Mouse (Mus musculus): ENCODE results near the gene Ddx6. TPM values are rescaled to one million over a fixed set of nuclear protein-coding genes. Genes with fewer than 3 reads are reported as not detected.

The Ddx6 gene
- polyA plus RNA-seq (2014; fragmentation: Nextera tagmentation; extraction: Ambion mirVana): 14.0 and 15.4 TPM in 2 replicates

- Histone ChIP-seq H3K27me3 (ENCODE audit: control insufficient read depth, insufficient read depth, low read length) (no peaks in the 10 kb centered on the region), H3K4me3 (ENCODE audit: low read depth, low read length) (peak within 1 kb of the TSS; percentile 99), H3K9ac (replicated peaks; ENCODE audit: low read length) (peak within 1 kb of the TSS; percentile 100), H3K4me2 (ENCODE audit: low read depth, low read length) (peak within 1 kb of the TSS; percentile 80), H3K4me1 (ENCODE audit: control insufficient read depth, insufficient read depth, low read length) (no peaks in the 10 kb centered on the region; the same call in 1 of the 2 replicates), H3K27ac (replicated peaks; ENCODE audit: low read depth, low read length) (peak within 1 kb of the TSS; percentile 96), H3K36me3 (replicated peaks; ENCODE audit: control insufficient read depth, insufficient read depth, low read depth, low read length) (peaks cover 8% of the 10 kb centered on the region), H3K9me3 (replicated peaks; ENCODE audit: control insufficient read depth, low read length) (no peaks in the 10 kb centered on the region)
- ATAC-seq (replicated peaks; ENCODE audit: insufficient number of reproducible peaks, low FRiP score, low TSS enrichment, low read depth) (peak; percentile 47), DNase-seq (ENCODE audit: low spot score) (peak; percentile 84)
- under 1% methylated on average over 64 of the region's 80 CpGs for WGBS
Measured at GRCm38 (mm10) chr9:44604779-44605615, at the start of gene Ddx6. TSS of gene Ddx6 (plus strand) at chr9:44604892.

- Histone ChIP-seq H3K27ac (replicated peaks; ENCODE audit: low read depth, low read length) (no peak within 1 kb of the TSS), H3K36me3 (replicated peaks; ENCODE audit: control insufficient read depth, insufficient read depth, low read depth, low read length) (no peaks in the 10 kb centered on the region), H3K9ac (replicated peaks; ENCODE audit: low read length) (no peak within 1 kb of the TSS), H3K4me1 (ENCODE audit: control insufficient read depth, insufficient read depth, low read length) (no peaks in the 10 kb centered on the region), H3K27me3 (ENCODE audit: control insufficient read depth, insufficient read depth, low read length) (no peaks in the 10 kb centered on the region), H3K4me3 (ENCODE audit: low read depth, low read length) (no peak within 1 kb of the TSS), H3K4me2 (ENCODE audit: low read depth, low read length) (no peak within 1 kb of the TSS; the same call in 1 of the 2 replicates), H3K9me3 (replicated peaks; ENCODE audit: control insufficient read depth, low read length) (no peaks in the 10 kb centered on the region)
- WGBS: 68% methylated on average over 4 of the region's 4 CpGs
- ATAC-seq (replicated peaks; ENCODE audit: insufficient number of reproducible peaks, low FRiP score, low TSS enrichment, low read depth) (no peak), DNase-seq (ENCODE audit: low spot score) (no peak)
Measured at GRCm38 (mm10) chr9:44561597-44561996, 43.1 kb upstream of the Ddx6 start, which contains the start of gene Cxcr5. TSS of gene Cxcr5 (minus strand) at chr9:44561877.

DNA sequence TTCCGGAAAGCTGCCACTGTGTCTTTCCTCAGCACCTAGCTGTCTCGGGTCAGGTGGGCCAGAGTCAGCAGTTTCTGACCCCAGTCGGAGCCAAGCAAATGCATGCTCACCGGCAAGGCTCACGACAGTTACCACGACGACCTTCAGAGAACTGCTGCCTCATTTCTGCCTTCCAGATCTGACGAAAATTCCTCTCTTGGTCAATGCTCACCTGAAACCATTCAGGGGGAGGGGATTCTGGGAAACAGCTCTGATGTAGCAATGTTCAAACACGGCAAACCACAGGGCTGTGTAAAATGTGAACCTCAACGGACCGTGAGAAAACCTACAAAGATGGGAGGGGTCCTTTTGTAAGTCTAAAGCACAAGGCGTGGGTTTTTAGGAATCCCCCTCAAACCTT lies 41.8 kb upstream of the Ddx6 start:
- H3K4me2 ChIP-seq (ENCODE audit: low read depth, low read length): no peak overlapping the region
- no peak overlapping the region for H3K27ac ChIP-seq (replicated peaks; ENCODE audit: low read depth, low read length)
- WGBS: 55% methylated on average over 12 of the region's 12 CpGs
- ATAC-seq (replicated peaks; ENCODE audit: insufficient number of reproducible peaks, low FRiP score, low TSS enrichment, low read depth) (no peak), DNase-seq (ENCODE audit: low spot score) (no peak)
- no peaks in the 10 kb centered on the region for H3K27me3 ChIP-seq (ENCODE audit: control insufficient read depth, insufficient read depth, low read length)
- H3K4me1 ChIP-seq (ENCODE audit: control insufficient read depth, insufficient read depth, low read length): no peaks in the 10 kb centered on the region
- no peak overlapping the region for H3K4me3 ChIP-seq (ENCODE audit: low read depth, low read length)
- H3K9ac ChIP-seq (replicated peaks; ENCODE audit: low read length): no peak overlapping the region
- no peaks in the 10 kb centered on the region for H3K36me3 ChIP-seq (replicated peaks; ENCODE audit: control insufficient read depth, insufficient read depth, low read depth, low read length)
- no peaks in the 10 kb centered on the region for H3K9me3 ChIP-seq (replicated peaks; ENCODE audit: control insufficient read depth, low read length)

DNA sequence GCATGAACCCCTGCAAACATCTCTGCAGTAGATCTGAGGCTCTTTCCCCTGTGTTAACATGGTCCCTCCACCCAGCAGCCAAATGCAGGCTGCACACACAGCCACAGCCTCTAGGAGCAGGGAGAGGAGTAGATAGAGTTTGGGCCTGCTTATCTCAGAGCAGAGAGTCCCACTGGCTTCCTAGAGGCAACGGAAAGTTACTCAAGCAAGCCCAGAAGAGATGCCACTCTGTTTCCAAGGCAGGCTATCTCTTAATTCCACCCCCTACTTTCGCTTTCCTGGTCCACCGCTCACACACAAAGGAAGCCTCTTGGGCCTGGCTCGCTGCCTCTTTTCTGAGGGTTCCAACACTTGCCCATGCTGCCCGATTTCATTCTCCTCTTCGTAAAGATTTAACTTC lies 39.3 kb upstream of the Ddx6 start:
- Histone ChIP-seq H3K4me1 (ENCODE audit: control insufficient read depth, insufficient read depth, low read length) (no peaks in the 10 kb centered on the region), H3K9me3 (replicated peaks; ENCODE audit: control insufficient read depth, low read length) (no peaks in the 10 kb centered on the region), H3K27ac (replicated peaks; ENCODE audit: low read depth, low read length) (no peak overlapping the region), H3K4me3 (ENCODE audit: low read depth, low read length) (no peak overlapping the region), H3K4me2 (ENCODE audit: low read depth, low read length) (no peak overlapping the region), H3K27me3 (ENCODE audit: control insufficient read depth, insufficient read depth, low read length) (no peaks in the 10 kb centered on the region), H3K36me3 (replicated peaks; ENCODE audit: control insufficient read depth, insufficient read depth, low read depth, low read length) (no peaks in the 10 kb centered on the region), H3K9ac (replicated peaks; ENCODE audit: low read length) (no peak overlapping the region)
- DNase-seq (ENCODE audit: low spot score): no peak
- WGBS: 41% methylated on average over 6 of the region's 6 CpGs
- no peak for ATAC-seq (replicated peaks; ENCODE audit: insufficient number of reproducible peaks, low FRiP score, low TSS enrichment, low read depth)

DNA sequence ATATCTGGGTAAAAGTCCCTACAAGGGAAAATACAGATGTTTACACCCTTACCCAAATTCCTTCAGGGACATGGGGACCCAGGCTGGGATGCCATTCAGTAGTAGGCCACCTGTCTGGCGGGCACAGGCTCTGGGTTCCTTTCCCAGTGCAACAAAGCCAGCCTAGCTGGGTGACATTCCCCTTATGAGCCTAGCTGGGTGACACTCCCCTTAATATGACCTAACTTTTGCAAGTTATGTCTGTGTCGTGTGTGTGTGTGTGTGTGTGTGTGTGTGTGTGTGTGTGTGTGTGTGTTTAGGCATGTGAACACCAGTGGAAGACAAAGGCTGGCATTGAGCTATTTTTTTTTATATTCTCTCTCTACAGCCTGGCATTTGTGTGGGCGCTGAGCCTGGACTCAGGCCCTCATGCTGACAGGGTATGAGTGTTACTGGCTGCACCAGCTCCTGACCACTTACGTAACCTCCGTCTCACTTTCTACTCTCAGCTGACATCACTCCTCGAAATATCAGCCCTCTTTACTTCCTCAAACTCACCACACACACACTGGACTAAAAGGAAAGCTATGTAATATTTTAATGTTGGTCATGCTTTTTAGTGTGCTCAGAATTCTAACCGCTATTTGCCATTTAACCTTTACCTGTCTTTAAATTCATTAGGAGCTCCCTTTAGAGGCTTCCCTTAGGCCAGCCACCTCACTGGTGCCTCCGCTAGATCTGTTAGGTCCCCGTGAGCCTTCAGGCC lies 37.2 kb upstream of the Ddx6 start:
- Histone ChIP-seq H3K36me3 (replicated peaks; ENCODE audit: control insufficient read depth, insufficient read depth, low read depth, low read length) (no peaks in the 10 kb centered on the region), H3K27me3 (ENCODE audit: control insufficient read depth, insufficient read depth, low read length) (no peaks in the 10 kb centered on the region), H3K9ac (replicated peaks; ENCODE audit: low read length) (no peak overlapping the region), H3K4me1 (ENCODE audit: control insufficient read depth, insufficient read depth, low read length) (no peaks in the 10 kb centered on the region), H3K27ac (replicated peaks; ENCODE audit: low read depth, low read length) (no peak overlapping the region), H3K4me3 (ENCODE audit: low read depth, low read length) (no peak overlapping the region), H3K9me3 (replicated peaks; ENCODE audit: control insufficient read depth, low read length) (no peaks in the 10 kb centered on the region), H3K4me2 (ENCODE audit: low read depth, low read length) (no peak overlapping the region)
- WGBS: 75% methylated on average over 9 of the region's 9 CpGs
- ATAC-seq (replicated peaks; ENCODE audit: insufficient number of reproducible peaks, low FRiP score, low TSS enrichment, low read depth) (no peak), DNase-seq (ENCODE audit: low spot score) (no peak)

DNA sequence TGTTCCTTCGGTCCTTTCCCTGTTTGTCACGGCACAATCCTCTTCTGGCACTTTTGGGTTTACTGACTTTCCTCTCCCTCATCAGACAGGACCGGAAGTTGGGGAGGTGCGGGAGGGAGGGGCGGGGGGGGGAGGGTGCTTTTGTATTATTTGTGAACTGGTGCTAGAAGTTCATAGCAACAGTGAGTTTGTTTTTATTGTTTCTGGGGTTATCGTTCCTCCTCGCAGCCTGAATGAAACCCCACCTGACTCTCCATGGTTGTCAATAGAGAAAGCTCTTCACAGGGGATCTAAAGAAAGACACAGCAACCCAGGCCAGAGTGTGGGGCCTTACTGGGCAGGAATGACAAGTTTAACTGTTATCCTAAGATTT lies 36.6 kb upstream of the Ddx6 start:
- Histone ChIP-seq H3K4me3 (ENCODE audit: low read depth, low read length) (no peak overlapping the region), H3K4me1 (ENCODE audit: control insufficient read depth, insufficient read depth, low read length) (no peaks in the 10 kb centered on the region), H3K9me3 (replicated peaks; ENCODE audit: control insufficient read depth, low read length) (no peaks in the 10 kb centered on the region), H3K9ac (replicated peaks; ENCODE audit: low read length) (no peak overlapping the region), H3K4me2 (ENCODE audit: low read depth, low read length) (no peak overlapping the region), H3K27me3 (ENCODE audit: control insufficient read depth, insufficient read depth, low read length) (no peaks in the 10 kb centered on the region), H3K27ac (replicated peaks; ENCODE audit: low read depth, low read length) (no peak overlapping the region), H3K36me3 (replicated peaks; ENCODE audit: control insufficient read depth, insufficient read depth, low read depth, low read length) (no peaks in the 10 kb centered on the region)
- no peak for DNase-seq (ENCODE audit: low spot score)
- no peak for ATAC-seq (replicated peaks; ENCODE audit: insufficient number of reproducible peaks, low FRiP score, low TSS enrichment, low read depth)
- 35% methylated on average over 7 of the region's 7 CpGs for WGBS

DNA sequence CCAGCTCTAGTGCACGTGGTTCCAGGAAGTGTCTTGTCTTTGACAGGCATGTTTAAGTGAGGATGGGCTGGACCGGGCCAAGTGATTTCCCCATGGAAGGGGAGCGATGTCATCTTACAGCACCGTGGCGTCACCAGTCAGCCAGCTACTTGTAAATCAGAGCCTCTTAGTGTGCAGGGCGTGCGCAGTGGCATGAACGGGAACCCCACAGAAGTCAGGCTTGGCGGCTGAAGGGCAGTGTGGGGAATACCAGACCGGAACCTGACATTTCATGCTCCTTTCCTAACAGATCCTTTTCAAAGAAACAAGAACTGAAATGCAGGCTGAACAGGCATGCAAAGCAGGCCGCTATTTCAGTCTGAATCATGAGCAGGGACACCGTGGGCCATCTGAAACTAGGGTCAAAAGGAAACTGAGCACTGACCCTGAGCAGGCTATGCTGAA lies 33.7 kb upstream of the Ddx6 start:
- Histone ChIP-seq H3K4me3 (ENCODE audit: low read depth, low read length) (no peak overlapping the region), H3K4me2 (ENCODE audit: low read depth, low read length) (no peak overlapping the region), H3K36me3 (replicated peaks; ENCODE audit: control insufficient read depth, insufficient read depth, low read depth, low read length) (no peaks in the 10 kb centered on the region), H3K27ac (replicated peaks; ENCODE audit: low read depth, low read length) (no peak overlapping the region), H3K9me3 (replicated peaks; ENCODE audit: control insufficient read depth, low read length) (no peaks in the 10 kb centered on the region), H3K27me3 (ENCODE audit: control insufficient read depth, insufficient read depth, low read length) (no peaks in the 10 kb centered on the region), H3K4me1 (ENCODE audit: control insufficient read depth, insufficient read depth, low read length) (no peaks in the 10 kb centered on the region), H3K9ac (replicated peaks; ENCODE audit: low read length) (no peak overlapping the region)
- ATAC-seq (replicated peaks; ENCODE audit: insufficient number of reproducible peaks, low FRiP score, low TSS enrichment, low read depth): no peak
- no peak for DNase-seq (ENCODE audit: low spot score)
- WGBS: 87% methylated on average over 12 of the region's 12 CpGs

- 75% methylated on average over 4 of the region's 4 CpGs for WGBS
- no peaks in the 10 kb centered on the region for H3K9me3 ChIP-seq (replicated peaks; ENCODE audit: control insufficient read depth, low read length)
- no peaks in the 10 kb centered on the region for H3K27me3 ChIP-seq (ENCODE audit: control insufficient read depth, insufficient read depth, low read length)
- H3K4me3 ChIP-seq (ENCODE audit: low read depth, low read length): no peak overlapping the region
- no peak for DNase-seq (ENCODE audit: low spot score)
- H3K27ac ChIP-seq (replicated peaks; ENCODE audit: low read depth, low read length): no peak overlapping the region
- H3K4me2 ChIP-seq (ENCODE audit: low read depth, low read length): no peak overlapping the region
- no peaks in the 10 kb centered on the region for H3K36me3 ChIP-seq (replicated peaks; ENCODE audit: control insufficient read depth, insufficient read depth, low read depth, low read length)
- H3K4me1 ChIP-seq (ENCODE audit: control insufficient read depth, insufficient read depth, low read length): no peaks in the 10 kb centered on the region
- ATAC-seq (replicated peaks; ENCODE audit: insufficient number of reproducible peaks, low FRiP score, low TSS enrichment, low read depth): no peak
- H3K9ac ChIP-seq (replicated peaks; ENCODE audit: low read length): no peak overlapping the region
Measured at GRCm38 (mm10) chr9:44573306-44573705, 31.4 kb upstream of the Ddx6 start.
